Mouse (Mus musculus) liver, postnatal 0 days (tissue): ENCODE measurements around the gene Grifin.

ENCODE experiments used
- CTCF ChIP-seq: sonication (generic); IDR thresholded peaks from 2 replicates; pipeline ENCODE4 v1.5.1; 2016; ENCODE audit warnings: antibody characterized with exemption, low read depth
- EP300 ChIP-seq: IDR thresholded peaks from 2 replicates; pipeline ENCODE4 v1.6.1; 2016; ENCODE audit warnings: antibody characterized with exemption, low read depth, mild to moderate bottlenecking

DNA sequence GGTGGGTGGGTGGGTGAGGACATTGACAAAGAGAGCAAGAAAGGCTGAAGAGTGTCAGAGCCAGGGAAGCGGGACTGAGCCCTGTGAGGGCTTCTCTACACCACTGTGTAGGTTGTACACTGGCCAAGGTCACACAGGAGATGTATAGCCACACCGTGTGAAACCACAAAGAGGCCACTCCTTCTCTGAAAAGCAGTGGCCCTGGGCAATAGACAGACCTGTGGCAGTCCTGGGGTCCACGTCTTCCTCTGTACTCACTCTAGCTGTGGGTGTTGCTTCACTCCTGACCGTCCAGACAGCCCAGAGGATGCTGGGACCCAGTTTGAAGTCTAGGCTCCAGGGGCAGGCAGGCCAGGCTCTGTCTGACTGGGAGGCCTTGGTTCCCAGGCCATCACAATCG lies 30.0 kb upstream of the Grifin start:
- TF ChIP-seq CTCF, result no peak
- TF ChIP-seq EP300, result no peak
